Mouse (Mus musculus) embryonic fibroblast, embryonic 13.5 days (primary cell): ENCODE data around the gene Top3a. TPM values are rescaled to one million over a fixed set of nuclear protein-coding genes. Genes with fewer than 3 reads are reported as not detected.
A peak's percentile ranks its signal among the peaks of the same experiment; 100 is the strongest.

Source experiments
- H3K27ac ChIP-seq: 2 replicates; pipeline ENCODE4 v1.5.1; 2012; ENCODE audit warnings: low read length, control low read depth, inconsistent platforms; ENCODE audit not compliant: insufficient read depth
- H3K4me1 ChIP-seq: 2 replicates; pipeline ENCODE4 v1.6.1; 2011; ENCODE audit warnings: low read length; ENCODE audit not compliant: control insufficient read depth, insufficient read depth
- H3K4me3 ChIP-seq: 2 replicates; pipeline ENCODE4 v1.5.1; 2011; ENCODE audit warnings: mild to moderate bottlenecking, control low read depth, low read length; ENCODE audit not compliant: insufficient read depth
- CTCF ChIP-seq: IDR thresholded peaks from 2 replicates; pipeline ENCODE4 v1.5.1; 2011; ENCODE audit warnings: mild to moderate bottlenecking, control low read depth, low read length, moderate library complexity, borderline replicate concordance; ENCODE audit not compliant: insufficient read depth
- POLR2A ChIP-seq: IDR thresholded peaks from 2 replicates; pipeline ENCODE4 v1.6.1; 2011; ENCODE audit warnings: low read depth, mild to moderate bottlenecking, control low read depth, low read length, moderate library complexity
- polyA plus RNA-seq: library from polyadenylated mRNA; stranded (reverse); fragments of >200 nt; gene quantifications from 2 replicates; pipeline ENCODE4 v1.2.4, GENCODE M21; 2011; ENCODE audit warnings: low read depth; ENCODE audit not compliant: missing spikeins, insufficient read length

Gene Top3a
- polyA plus RNA-seq, 1 experiment: 11.7 TPM

GRCm38 (mm10) chr11:60736491-60736890, 40.7 kb downstream of the Top3a start:
- Histone ChIP-seq H3K4me3 (no peak overlapping the region), H3K27ac (no peak overlapping the region), H3K4me1 (0 out of 2 replicates have a peak, but pooled peaks cover 4% of the 10 kb centered on the region)
- TF ChIP-seq POLR2A (no peak), CTCF (no peak)

DNA sequence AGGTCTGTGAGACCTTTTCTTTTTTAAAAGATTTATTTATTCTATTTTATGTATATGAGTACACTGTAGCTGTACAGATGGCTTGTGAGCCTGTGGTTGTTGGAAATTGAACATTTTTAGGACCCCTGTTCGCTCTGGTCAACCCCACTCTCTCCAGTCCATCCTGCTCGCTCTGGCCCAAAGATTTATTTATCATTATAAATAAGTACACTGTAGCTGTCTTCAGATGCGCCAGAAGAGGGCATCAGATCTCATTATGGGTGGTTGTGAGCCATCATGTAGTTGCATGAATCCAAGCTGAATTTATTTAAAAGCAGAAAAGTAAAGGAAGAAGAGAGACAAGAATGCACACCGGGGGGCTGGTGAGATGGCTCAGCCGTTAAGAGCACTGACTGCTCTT, 42.0 kb downstream of the Top3a start:
- Histone ChIP-seq H3K4me3 (no peak overlapping the region), H3K4me1 (0 out of 2 replicates have a peak, but pooled peaks cover 4% of the 10 kb centered on the region), H3K27ac (no peak overlapping the region)
- TF ChIP-seq POLR2A (no peak), CTCF (no peak)

DNA sequence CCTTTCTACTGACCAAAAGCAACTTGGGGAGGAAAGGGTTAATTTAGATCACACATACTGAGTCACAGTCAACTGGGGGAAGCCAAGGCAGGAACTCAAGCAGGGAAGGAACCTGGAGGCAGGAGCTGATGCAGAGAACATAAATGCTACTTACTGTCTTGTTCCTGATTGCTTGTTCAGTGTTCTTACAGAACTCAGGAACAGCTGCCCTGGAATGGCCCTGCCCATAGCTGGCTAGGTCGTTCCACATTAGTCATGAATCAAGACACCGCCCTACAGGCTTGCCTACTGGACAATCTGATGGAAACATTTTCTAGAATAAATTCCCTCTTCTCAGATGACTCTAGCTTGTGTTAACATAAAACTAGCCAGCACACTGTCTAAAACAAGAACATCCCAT, 43.0 kb downstream of the Top3a start:
- Histone ChIP-seq H3K4me1 (0 out of 2 replicates have a peak, but pooled peaks cover 4% of the 10 kb centered on the region), H3K27ac (no peak overlapping the region; the same call in 1 of the 2 replicates), H3K4me3 (no peak overlapping the region)
- no peak for TF ChIP-seq CTCF

- no peak overlapping the region for H3K27ac ChIP-seq
- no peak overlapping the region for H3K4me3 ChIP-seq
- no peak for TF ChIP-seq CTCF
- H3K4me1 ChIP-seq: 0 out of 2 replicates have a peak, but pooled peaks cover 4% of the 10 kb centered on the region
Measured at GRCm38 (mm10) chr11:60731251-60731650, 45.9 kb downstream of the Top3a start.

DNA sequence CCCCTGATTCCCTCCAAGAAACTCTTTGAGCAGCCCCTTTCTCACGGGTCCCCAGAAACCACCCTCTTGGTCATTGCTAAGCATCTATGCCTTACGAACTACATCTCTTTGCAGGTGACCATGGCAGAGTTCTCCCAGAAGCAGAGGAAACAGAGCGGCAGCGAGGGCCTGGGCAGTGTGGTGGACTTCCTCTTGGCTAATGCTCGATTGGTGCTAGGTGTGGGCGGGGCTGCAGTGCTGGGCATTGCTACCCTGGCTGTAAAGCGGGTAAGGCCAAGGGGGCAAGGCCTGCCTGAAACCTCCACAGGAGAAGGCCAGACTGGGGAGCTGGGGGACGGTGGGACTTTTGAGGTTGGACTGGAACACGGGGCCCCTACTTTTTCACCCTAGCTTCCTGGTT, 47.0 kb downstream of the Top3a start:
- H3K4me3 ChIP-seq: no peak overlapping the region
- TF ChIP-seq CTCF (no peak), POLR2A (no peak)

GRCm38 (mm10) chr11:60729217-60729641, 47.9 kb downstream of the Top3a start:
- Histone ChIP-seq H3K27ac (no peak overlapping the region), H3K4me1 (0 out of 2 replicates have a peak, but pooled peaks cover 8% of the 10 kb centered on the region), H3K4me3 (peak overlapping the region; percentile 63)
- no peak for TF ChIP-seq POLR2A
- TF ChIP-seq CTCF: no peak

More for the DNA sequence above, 47.0 kb downstream of the Top3a start:
- Histone ChIP-seq H3K4me1 (0 out of 2 replicates have a peak, but pooled peaks cover 7% of the 10 kb centered on the region), H3K27ac (no peak overlapping the region)

DNA sequence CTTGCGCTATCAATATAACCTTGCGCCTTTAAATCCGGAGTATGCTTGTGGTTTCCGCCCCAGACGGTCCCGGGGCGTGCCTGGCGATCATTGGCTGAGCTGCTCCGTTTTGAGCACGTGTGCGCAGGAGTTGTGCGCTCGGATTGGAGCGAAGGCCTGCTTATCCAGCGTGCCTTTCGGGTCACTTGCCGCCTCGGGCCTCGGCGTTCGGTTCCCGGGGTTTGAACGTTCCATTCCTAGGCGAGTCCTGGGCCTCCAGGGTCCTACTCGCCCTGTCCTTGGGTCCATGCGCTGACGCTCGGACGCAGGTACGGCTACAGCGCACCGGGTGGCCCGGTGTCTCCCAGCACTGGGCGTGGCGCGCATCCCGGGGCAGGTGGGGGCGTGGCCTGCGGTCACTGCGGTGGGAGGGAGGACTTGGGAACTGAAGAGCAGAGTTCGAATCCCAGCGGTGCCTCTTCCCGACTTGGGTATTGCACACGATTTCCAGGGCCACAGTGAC, 48.9 kb downstream of the Top3a start, which contains the start of gene Mief2:
Gene Mief2 (plus strand): TSS at position 139 of the 502 bp plus-strand sequence.
- Histone ChIP-seq H3K27ac (peak within 1 kb of the TSS; percentile 49), H3K4me1 (0 out of 2 replicates have a peak, but pooled peaks cover 4% of the 10 kb centered on the region), H3K4me3 (peak within 1 kb of the TSS; percentile 82)
- no peak for TF ChIP-seq CTCF
- TF ChIP-seq POLR2A: peak; percentile 79

DNA sequence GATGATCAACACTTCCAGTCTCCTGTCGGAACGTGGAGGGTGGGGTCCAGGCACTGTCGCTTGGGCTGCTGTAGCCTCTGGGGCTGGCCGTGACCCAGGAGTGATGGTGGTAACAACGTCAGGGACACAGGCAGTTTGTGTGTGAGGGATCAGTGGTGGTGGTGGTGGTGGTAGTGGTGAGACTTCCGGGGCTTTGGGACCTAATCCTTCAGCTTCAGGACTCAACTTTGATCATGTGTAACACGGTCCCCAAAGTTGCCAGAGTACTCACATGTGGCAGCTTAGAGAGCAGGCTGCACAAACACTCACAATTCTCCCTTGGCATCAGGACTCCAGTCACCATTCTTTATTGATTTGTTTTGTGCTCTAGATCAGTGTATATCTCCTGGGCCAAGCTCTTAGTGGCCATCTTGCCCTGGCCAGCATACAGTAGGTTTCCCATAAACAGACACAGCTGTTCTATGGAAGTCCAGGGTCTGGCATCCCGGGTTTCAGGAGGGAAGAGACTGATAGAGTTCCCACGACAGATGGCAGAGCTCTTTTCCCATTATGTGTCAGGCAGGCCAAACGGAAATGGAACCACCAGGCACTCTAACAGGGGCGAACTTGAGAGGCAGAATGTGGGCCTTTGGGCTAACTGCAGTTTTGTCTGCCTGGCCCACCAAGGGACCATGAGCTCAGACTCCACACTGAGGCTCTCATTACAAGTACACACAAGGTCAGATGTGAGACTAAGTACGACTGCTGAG, 49.6 kb downstream of the Top3a start:
- Histone ChIP-seq H3K27ac (peak overlapping the region; percentile 49), H3K4me1 (0 out of 2 replicates have a peak, but pooled peaks cover 4% of the 10 kb centered on the region), H3K4me3 (peak overlapping the region; percentile 82)
- no peak for TF ChIP-seq CTCF
- peak; percentile 35; the same call in 1 of the 2 replicates for TF ChIP-seq POLR2A

GRCm38 (mm10) chr11:60726601-60727391, 50.4 kb downstream of the Top3a start, which contains the start of gene Flii:
Flii (minus strand) TSS chr11:60727263.
- 0 out of 2 replicates have a peak, but pooled peaks cover 4% of the 10 kb centered on the region for H3K4me1 ChIP-seq
- TF ChIP-seq CTCF (no peak), POLR2A (peak; percentile 86)
- H3K4me3 ChIP-seq: peak within 1 kb of the TSS; percentile 82
- peak within 1 kb of the TSS; percentile 49 for H3K27ac ChIP-seq
